ENCODE assay signal across 1 mouse cellular context in the genomic region with DNA sequence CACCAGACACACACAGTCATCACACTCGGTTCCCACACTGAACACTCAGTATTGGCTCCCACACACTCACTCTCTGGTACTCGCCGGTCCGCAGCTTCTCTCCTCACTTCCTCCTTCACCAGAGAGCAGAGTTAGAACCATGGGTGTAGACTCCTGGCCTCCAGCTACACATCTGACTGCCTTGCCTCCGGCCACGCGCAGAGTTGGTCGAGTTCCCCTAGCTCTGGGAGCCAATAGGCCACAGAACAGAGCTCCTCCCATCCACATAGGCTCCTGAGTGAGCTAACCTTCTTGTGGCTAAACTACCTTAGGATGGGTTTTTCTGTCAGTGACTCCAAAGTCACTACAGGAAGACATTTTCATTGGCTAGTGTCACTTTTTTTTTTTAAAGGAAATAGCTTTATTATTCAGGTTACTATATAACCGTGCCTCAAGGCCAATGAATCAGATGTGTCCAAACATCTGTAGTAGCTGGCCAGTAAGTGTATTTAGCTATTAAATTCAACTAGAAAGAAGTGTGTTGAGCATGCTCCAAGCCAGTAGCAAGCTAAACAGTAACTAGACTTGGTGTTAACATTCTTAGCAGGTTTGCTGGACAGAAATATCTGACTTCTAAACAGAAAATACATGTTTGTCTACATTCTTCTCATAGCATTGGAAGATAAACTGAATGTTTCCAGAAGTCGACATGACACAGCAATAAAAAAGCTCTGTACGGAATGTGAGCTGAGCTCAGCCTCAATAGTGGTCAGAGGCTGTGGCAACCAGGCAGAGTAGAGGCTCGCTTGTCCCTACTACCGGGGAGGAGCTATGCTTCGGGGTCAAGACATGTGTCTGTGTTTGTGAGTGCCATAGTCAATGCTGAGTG.
A peak's percentile ranks its signal among the peaks of the same experiment; 100 is the strongest.
TF ChIP-seq lines count a peak whose summit lies in the region.

No protein-coding gene starts in this region.

TF ChIP-seq in CH12.LX, 34 proteins besides CTCF, POLR2A, EP300 and RAD21 (continued from another document):
- TF ChIP-seq MEF2A (IDR thresholded peaks at IDR 0.05; ENCODE audit: borderline replicate concordance, low read depth, low read length): no peak
- peak; percentile 5; the same call in 1 of the 2 replicates for TF ChIP-seq MXI1 (IDR thresholded peaks at IDR 0.05; ENCODE audit: low read depth, low read length)
- no peak for TF ChIP-seq GABPA (IDR thresholded peaks at IDR 0.05; ENCODE audit: insufficient replicate concordance, low read depth, low read length)
- no peak for TF ChIP-seq ZC3H11A (IDR thresholded peaks at IDR 0.05; ENCODE audit: low read depth, low read length)
- no peak for TF ChIP-seq BHLHE40 (IDR thresholded peaks at IDR 0.05; ENCODE audit: low read depth, low read length)
- TF ChIP-seq ZNF384 (IDR thresholded peaks at IDR 0.05; ENCODE audit: low read depth, low read length): 0 out of 2 replicates have a peak, but pooled peaks have one; percentile 27
TF ChIP-seq in CH12.LX: peak in this region for 3.
